Mouse (Mus musculus) midbrain, embryonic 13.5 days (tissue): ENCODE measurements around the gene 1700086D15Rik. TPM values are rescaled to one million over a fixed set of nuclear protein-coding genes. Genes with fewer than 3 reads are reported as not detected.

Experiments
- polyA plus RNA-seq: library from polyadenylated mRNA; unstranded; fragments of >200 nt; fragmentation: Nextera tagmentation; extraction: Ambion mirVana; gene quantifications from 2 replicates; pipeline ENCODE4 v1.2.1, GENCODE M21; 2015

Gene 1700086D15Rik
- polyA plus RNA-seq, 1 experiment from 2014 or later: not detected

Other genes with a start within 250 kb of the 1700086D15Rik start
- 30.7 and 31.6 TPM in 2 replicates for gene Elac2, start 180.9 kb downstream of the 1700086D15Rik start, polyA plus RNA-seq
- gene Arhgap44, start 3.1 kb upstream of the 1700086D15Rik start, polyA plus RNA-seq: 7.2 and 9.3 TPM in 2 replicates
- gene Myocd, start 110.1 kb upstream of the 1700086D15Rik start, polyA plus RNA-seq: 0.20 and 1.0 TPM in 2 replicates